Mouse (Mus musculus): ENCODE data around the gene Hfe. TPM values are rescaled to one million over a fixed set of nuclear protein-coding genes. Genes with fewer than 3 reads are reported as not detected.
A peak's percentile ranks its signal among the peaks of the same experiment; 100 is the strongest.

Gene Hfe
- polyA plus RNA-seq, 1 experiment = 2.3 TPM

GRCm38 (mm10) chr13:23751478-23751956 is 40.9 kb upstream of the Hfe start:
- TF ChIP-seq POLR2A (IDR thresholded peaks at IDR 0.05; ENCODE audit: borderline replicate concordance, extremely low read depth, insufficient read depth, insufficient read length, poor library complexity, severe bottlenecking) = no peak
- TF ChIP-seq CTCF (IDR thresholded peaks at IDR 0.05; ENCODE audit: borderline replicate concordance, extremely low read depth, insufficient read depth, insufficient read length) = no peak
- DNase-seq (ENCODE audit: low read depth) = peak; percentile 58

GRCm38 (mm10) chr13:23750839-23751477 is 40.3 kb upstream of the Hfe start, which contains the start of gene Hist1h2ab:
Gene Hist1h2ab, plus strand, starts transcription at chr13:23751126.
- TF ChIP-seq POLR2A (IDR thresholded peaks at IDR 0.05; ENCODE audit: borderline replicate concordance, extremely low read depth, insufficient read depth, insufficient read length, poor library complexity, severe bottlenecking) = peak; percentile 11; the same call in 1 of the 2 replicates
- DNase-seq (ENCODE audit: low read depth) = peak; percentile 93

GRCm38 (mm10) chr13:23749563-23750121 is 39.0 kb upstream of the Hfe start:
- no peak for DNase-seq (ENCODE audit: low read depth)
- TF ChIP-seq CTCF (IDR thresholded peaks at IDR 0.05; ENCODE audit: borderline replicate concordance, extremely low read depth, insufficient read depth, insufficient read length) (no peak), POLR2A (IDR thresholded peaks at IDR 0.05; ENCODE audit: borderline replicate concordance, extremely low read depth, insufficient read depth, insufficient read length, poor library complexity, severe bottlenecking) (no peak)

GRCm38 (mm10) chr13:23747892-23748288 is 37.2 kb upstream of the Hfe start:
- no peak for DNase-seq (ENCODE audit: low read depth)

GRCm38 (mm10) chr13:23747081-23747891 is 36.6 kb upstream of the Hfe start:
- no peak for DNase-seq (ENCODE audit: low read depth)
- TF ChIP-seq CTCF (IDR thresholded peaks at IDR 0.05; ENCODE audit: borderline replicate concordance, extremely low read depth, insufficient read depth, insufficient read length) (no peak), POLR2A (IDR thresholded peaks at IDR 0.05; ENCODE audit: borderline replicate concordance, extremely low read depth, insufficient read depth, insufficient read length, poor library complexity, severe bottlenecking) (no peak)

More at GRCm38 (mm10) chr13:23747892-23748288, 37.2 kb upstream of the Hfe start:
- no peak for TF ChIP-seq POLR2A (IDR thresholded peaks at IDR 0.05; ENCODE audit: borderline replicate concordance, extremely low read depth, insufficient read depth, insufficient read length, poor library complexity, severe bottlenecking)
- no peak for TF ChIP-seq CTCF (IDR thresholded peaks at IDR 0.05; ENCODE audit: borderline replicate concordance, extremely low read depth, insufficient read depth, insufficient read length)

- peak; percentile 98 for DNase-seq (ENCODE audit: low read depth)
Observed at GRCm38 (mm10) chr13:23746201-23747080, 35.8 kb upstream of the Hfe start, which contains the start of gene Hist1h2bb. Gene Hist1h2bb, plus strand, starts transcription at chr13:23746734.

- TF ChIP-seq CTCF (IDR thresholded peaks at IDR 0.05; ENCODE audit: borderline replicate concordance, extremely low read depth, insufficient read depth, insufficient read length) = no peak
- TF ChIP-seq POLR2A (IDR thresholded peaks at IDR 0.05; ENCODE audit: borderline replicate concordance, extremely low read depth, insufficient read depth, insufficient read length, poor library complexity, severe bottlenecking) = no peak; the same call in 1 of the 2 replicates
- DNase-seq (ENCODE audit: low read depth) = peak; percentile 98
Observed at GRCm38 (mm10) chr13:23745381-23746161, 34.9 kb upstream of the Hfe start, which contains the start of gene Hist1h3c. Gene Hist1h3c, minus strand, starts transcription at chr13:23745602.

GRCm38 (mm10) chr13:23744421-23745380 is 34.0 kb upstream of the Hfe start:
- TF ChIP-seq POLR2A (IDR thresholded peaks at IDR 0.05; ENCODE audit: borderline replicate concordance, extremely low read depth, insufficient read depth, insufficient read length, poor library complexity, severe bottlenecking) (no peak), CTCF (IDR thresholded peaks at IDR 0.05; ENCODE audit: borderline replicate concordance, extremely low read depth, insufficient read depth, insufficient read length) (no peak)
- peak; percentile 28 for DNase-seq (ENCODE audit: low read depth)

GRCm38 (mm10) chr13:23743963-23744362 is 33.3 kb upstream of the Hfe start:
- TF ChIP-seq POLR2A (IDR thresholded peaks at IDR 0.05; ENCODE audit: borderline replicate concordance, extremely low read depth, insufficient read depth, insufficient read length, poor library complexity, severe bottlenecking) (no peak), CTCF (IDR thresholded peaks at IDR 0.05; ENCODE audit: borderline replicate concordance, extremely low read depth, insufficient read depth, insufficient read length) (no peak)

More at GRCm38 (mm10) chr13:23743963-23744362, 33.3 kb upstream of the Hfe start:
- DNase-seq (ENCODE audit: low read depth) = no peak
